Mouse (Mus musculus): ENCODE data around the gene Celf5.

DNA sequence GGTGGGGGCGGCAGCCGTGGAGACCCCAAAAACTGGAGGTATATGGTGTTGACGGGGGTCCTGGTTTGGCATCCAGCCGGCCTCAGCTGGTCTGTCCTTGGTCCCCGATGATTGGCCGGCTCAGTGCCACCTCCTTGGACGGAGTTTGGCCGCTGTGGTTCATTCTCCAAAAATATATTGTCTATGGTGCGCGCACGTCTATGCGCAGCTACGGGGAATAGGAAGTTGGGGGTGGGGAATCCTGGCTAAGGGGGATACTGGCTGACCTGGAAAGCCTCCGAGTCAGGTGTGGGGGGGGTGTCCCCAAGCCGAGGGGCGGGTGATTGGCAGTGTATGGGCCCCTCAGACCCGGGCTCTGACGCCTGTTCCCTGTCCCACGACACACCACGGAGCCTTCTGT is 22.0 kb downstream of the Celf5 start:
- TF ChIP-seq ZMIZ1 (IDR thresholded peaks at IDR 0.05; ENCODE audit: low read depth, low read length) (no peak), CTCF (IDR thresholded peaks at IDR 0.05 in 2 of 3, conservative IDR thresholded peaks at IDR 0.05 in 1 of 3; ENCODE audit: control insufficient read depth in 1 of 3, insufficient read depth in 1 of 3, low read depth in 2 of 3, low read length in 3 of 3, poor library complexity in 1 of 3, severe bottlenecking in 1 of 3) (no peak), GABPA (IDR thresholded peaks at IDR 0.05; ENCODE audit: low read depth, low read length) (no peak), MAZ (IDR thresholded peaks at IDR 0.05; ENCODE audit: low read depth, low read length) (no peak), POLR2A (IDR thresholded peaks at IDR 0.05; ENCODE audit: control insufficient read depth in 1 of 2, insufficient read depth in 1 of 2, low read depth in 1 of 2, low read length in 2 of 2, poor library complexity in 1 of 2) (no peak), RAD21 (IDR thresholded peaks at IDR 0.05; ENCODE audit: low read depth, low read length) (no peak), MAFK (IDR thresholded peaks at IDR 0.05; ENCODE audit: borderline replicate concordance, low read depth, low read length) (no peak), POLR2AphosphoS5 (IDR thresholded peaks at IDR 0.05; ENCODE audit: borderline replicate concordance, low read depth, low read length) (no peak), E2F4 (IDR thresholded peaks at IDR 0.05; ENCODE audit: borderline replicate concordance, low read depth, low read length) (no peak), KAT2A (conservative IDR thresholded peaks at IDR 0.05; ENCODE audit: low read depth, low read length) (no peak), POLR2AphosphoS2 (IDR thresholded peaks at IDR 0.05; ENCODE audit: low read length) (no peak)
